Mouse (Mus musculus) midbrain, embryonic 13.5 days (tissue): ENCODE measurements around the gene Nr4a1. TPM values are rescaled to one million over a fixed set of nuclear protein-coding genes. Genes with fewer than 3 reads are reported as not detected.

Source experiments
- ATAC-seq: fragments of 200-750 bp; cut with Nextera tagmentation; 2 replicates; pipeline ENCODE4 v1.8.0; 2017; ENCODE audit warnings: mild to moderate bottlenecking, moderate TSS enrichment, moderate library complexity
- H3K27ac ChIP-seq: fragments of 300-500 bp; sonication (generic); 2 replicates; pipeline ENCODE4 v1.5.1; 2015; ENCODE audit warnings: inconsistent platforms, mild to moderate bottlenecking, moderate library complexity
- H3K27me3 ChIP-seq: fragments of 300-500 bp; sonication (generic); 2 replicates; pipeline ENCODE4 v1.6.1; 2015; ENCODE audit warnings: mild to moderate bottlenecking, inconsistent platforms
- H3K36me3 ChIP-seq: fragments of 300-500 bp; sonication (generic); 2 replicates; pipeline ENCODE4 v1.6.1; 2015; ENCODE audit warnings: mild to moderate bottlenecking, inconsistent platforms
- H3K4me1 ChIP-seq: fragments of 300-500 bp; sonication (generic); replicated peaks from 2 replicates; pipeline ENCODE4 v1.6.1; 2015; ENCODE audit warnings: inconsistent platforms
- H3K4me2 ChIP-seq: fragments of 300-500 bp; sonication (generic); replicated peaks from 2 replicates; pipeline ENCODE4 v1.6.1; 2015; ENCODE audit warnings: moderate library complexity, mild to moderate bottlenecking, inconsistent platforms
- H3K4me3 ChIP-seq: fragments of 300-500 bp; sonication (generic); replicated peaks from 2 replicates; pipeline ENCODE4 v1.5.1; 2015; ENCODE audit warnings: mild to moderate bottlenecking, inconsistent platforms
- H3K9ac ChIP-seq: fragments of 300-500 bp; sonication (generic); replicated peaks from 2 replicates; pipeline ENCODE4 v1.6.1; 2015; ENCODE audit warnings: mild to moderate bottlenecking, inconsistent platforms
- H3K9me3 ChIP-seq: fragments of 300-500 bp; sonication (generic); 2 replicates; pipeline ENCODE4 v1.6.1; 2016; ENCODE audit warnings: mild to moderate bottlenecking, inconsistent platforms
- WGBS: fragments of 180-500 bp; shearing (Covaris S2); methylation state at CpG from one replicate; pipeline ENCODE4 v1.1.7; 2015; 5-methylcytosine and 5-hydroxymethylcytosine counted together
- polyA plus RNA-seq: library from polyadenylated mRNA; unstranded; fragments of >200 nt; fragmentation: Nextera tagmentation; extraction: Ambion mirVana; gene quantifications from 2 replicates; pipeline ENCODE4 v1.2.1, GENCODE M21; 2015

Gene Nr4a1
- polyA plus RNA-seq, 1 experiment from 2014 or later = 3.1 TPM

GRCm38 (mm10) chr15:101308440-101309348, 54.6 kb downstream of the Nr4a1 start:
- Histone ChIP-seq H3K4me1 (peaks cover 8% of the 10 kb centered on the region; the same call in 1 of the 2 replicates), H3K9ac (no peak overlapping the region), H3K9me3 (no peaks in the 10 kb centered on the region), H3K4me3 (no peak overlapping the region), H3K27me3 (no peaks in the 10 kb centered on the region), H3K36me3 (no peaks in the 10 kb centered on the region), H3K4me2 (no peak overlapping the region), H3K27ac (no peak overlapping the region)
- ATAC-seq = no peak
- 58% methylated on average over 13 of the region's 13 CpGs for WGBS

- WGBS = 49% methylated on average over 5 of the region's 5 CpGs
- ATAC-seq = no peak
- peaks cover 8% of the 10 kb centered on the region; the same call in 1 of the 2 replicates for H3K4me1 ChIP-seq
- no peak overlapping the region for H3K27ac ChIP-seq
- H3K36me3 ChIP-seq = no peaks in the 10 kb centered on the region
- H3K4me2 ChIP-seq = no peak overlapping the region
- no peaks in the 10 kb centered on the region for H3K27me3 ChIP-seq
- H3K4me3 ChIP-seq = no peak overlapping the region
- no peaks in the 10 kb centered on the region for H3K9me3 ChIP-seq
- no peak overlapping the region for H3K9ac ChIP-seq
These were observed 55.4 kb downstream of the Nr4a1 start for GRCm38 (mm10) chr15:101309493-101309892.

GRCm38 (mm10) chr15:101311087-101311770, 57.2 kb downstream of the Nr4a1 start:
- no peak overlapping the region for H3K4me2 ChIP-seq
- H3K9me3 ChIP-seq = no peaks in the 10 kb centered on the region
- no peak overlapping the region for H3K9ac ChIP-seq
- no peaks in the 10 kb centered on the region for H3K36me3 ChIP-seq
- peaks cover 16% of the 10 kb centered on the region for H3K4me1 ChIP-seq
- no peaks in the 10 kb centered on the region for H3K27me3 ChIP-seq
- 67% methylated on average over 14 of the region's 15 CpGs for WGBS
- H3K27ac ChIP-seq = no peak overlapping the region
- H3K4me3 ChIP-seq = no peak overlapping the region
- no peak for ATAC-seq

- no peak overlapping the region for H3K27ac ChIP-seq
These were observed 57.9 kb downstream of the Nr4a1 start for GRCm38 (mm10) chr15:101312006-101312405.

GRCm38 (mm10) chr15:101315378-101315777, 61.3 kb downstream of the Nr4a1 start:
- WGBS = 83% methylated on average over 4 of the region's 4 CpGs
- peak; percentile 7; the same call in 1 of the 2 replicates for ATAC-seq
- Histone ChIP-seq H3K4me2 (peak overlapping the region; percentile 36; the same call in 1 of the 2 replicates), H3K4me1 (peaks cover 10% of the 10 kb centered on the region), H3K4me3 (no peak overlapping the region), H3K9ac (no peak overlapping the region), H3K27ac (no peak overlapping the region), H3K9me3 (no peaks in the 10 kb centered on the region), H3K27me3 (no peaks in the 10 kb centered on the region), H3K36me3 (no peaks in the 10 kb centered on the region)

More at GRCm38 (mm10) chr15:101312006-101312405, 57.9 kb downstream of the Nr4a1 start:
- Histone ChIP-seq H3K4me2 (no peak overlapping the region), H3K4me3 (no peak overlapping the region), H3K36me3 (no peaks in the 10 kb centered on the region), H3K4me1 (peaks cover 18% of the 10 kb centered on the region), H3K9me3 (no peaks in the 10 kb centered on the region), H3K9ac (no peak overlapping the region), H3K27me3 (no peaks in the 10 kb centered on the region)
- no peak for ATAC-seq
- 86% methylated on average over 6 of the region's 6 CpGs for WGBS

GRCm38 (mm10) chr15:101315832-101316231, 61.8 kb downstream of the Nr4a1 start:
- H3K9me3 ChIP-seq = no peaks in the 10 kb centered on the region
- WGBS = 3% methylated on average over 11 of the region's 11 CpGs
- peaks cover 10% of the 10 kb centered on the region for H3K4me1 ChIP-seq
- no peak overlapping the region for H3K4me3 ChIP-seq
- no peak overlapping the region for H3K27ac ChIP-seq
- H3K4me2 ChIP-seq = peak overlapping the region; percentile 36
- no peak overlapping the region for H3K9ac ChIP-seq
- no peaks in the 10 kb centered on the region for H3K27me3 ChIP-seq
- peak; percentile 87 for ATAC-seq
- H3K36me3 ChIP-seq = no peaks in the 10 kb centered on the region

- Histone ChIP-seq H3K36me3 (no peaks in the 10 kb centered on the region), H3K4me1 (peaks cover 10% of the 10 kb centered on the region), H3K4me3 (no peak overlapping the region), H3K9ac (no peak overlapping the region), H3K27me3 (no peaks in the 10 kb centered on the region), H3K9me3 (no peaks in the 10 kb centered on the region), H3K27ac (no peak overlapping the region), H3K4me2 (peak overlapping the region; percentile 36; the same call in 1 of the 2 replicates)
- ATAC-seq = peak; percentile 65
- WGBS = 75% methylated on average over 13 of the region's 13 CpGs
These were observed 62.3 kb downstream of the Nr4a1 start for GRCm38 (mm10) chr15:101316279-101316912.

- 83% methylated on average over 18 of the region's 18 CpGs for WGBS
- H3K27ac ChIP-seq = no peak overlapping the region
- no peak overlapping the region for H3K9ac ChIP-seq
- no peak for ATAC-seq
- peaks cover 10% of the 10 kb centered on the region for H3K4me1 ChIP-seq
- no peak overlapping the region for H3K4me3 ChIP-seq
- H3K9me3 ChIP-seq = no peaks in the 10 kb centered on the region
- H3K4me2 ChIP-seq = no peak overlapping the region
- H3K27me3 ChIP-seq = no peaks in the 10 kb centered on the region
- H3K36me3 ChIP-seq = no peaks in the 10 kb centered on the region
These were observed 63.1 kb downstream of the Nr4a1 start for GRCm38 (mm10) chr15:101316913-101317813.

- ATAC-seq = no peak
- no peak overlapping the region for H3K4me2 ChIP-seq
- H3K27ac ChIP-seq = no peak overlapping the region
- peaks cover 10% of the 10 kb centered on the region for H3K4me1 ChIP-seq
- H3K9me3 ChIP-seq = no peaks in the 10 kb centered on the region
- H3K27me3 ChIP-seq = no peaks in the 10 kb centered on the region
- H3K36me3 ChIP-seq = no peaks in the 10 kb centered on the region
- no peak overlapping the region for H3K4me3 ChIP-seq
- H3K9ac ChIP-seq = no peak overlapping the region
- 87% methylated on average over 2 of the region's 2 CpGs for WGBS
These were observed 63.9 kb downstream of the Nr4a1 start for GRCm38 (mm10) chr15:101317814-101318500.

- no peak for ATAC-seq
- Histone ChIP-seq H3K4me3 (no peak overlapping the region), H3K4me1 (peaks cover 10% of the 10 kb centered on the region), H3K27me3 (no peaks in the 10 kb centered on the region), H3K9ac (no peak overlapping the region), H3K4me2 (no peak overlapping the region), H3K27ac (no peak overlapping the region), H3K9me3 (no peaks in the 10 kb centered on the region), H3K36me3 (no peaks in the 10 kb centered on the region)
- WGBS = 70% methylated on average over 14 of the region's 14 CpGs
These were observed 65.1 kb downstream of the Nr4a1 start for GRCm38 (mm10) chr15:101318889-101319765.
